Mouse (Mus musculus) brain, embryonic 18.5 days (tissue): ENCODE measurements around the gene Lrrc4.

Experiments used
- DNase-seq: peaks from one replicate; pipeline ENCODE4 v3.0.0-alpha.2; 2012; ENCODE audit warnings: low read depth, low spot score

The Lrrc4 gene

DNA sequence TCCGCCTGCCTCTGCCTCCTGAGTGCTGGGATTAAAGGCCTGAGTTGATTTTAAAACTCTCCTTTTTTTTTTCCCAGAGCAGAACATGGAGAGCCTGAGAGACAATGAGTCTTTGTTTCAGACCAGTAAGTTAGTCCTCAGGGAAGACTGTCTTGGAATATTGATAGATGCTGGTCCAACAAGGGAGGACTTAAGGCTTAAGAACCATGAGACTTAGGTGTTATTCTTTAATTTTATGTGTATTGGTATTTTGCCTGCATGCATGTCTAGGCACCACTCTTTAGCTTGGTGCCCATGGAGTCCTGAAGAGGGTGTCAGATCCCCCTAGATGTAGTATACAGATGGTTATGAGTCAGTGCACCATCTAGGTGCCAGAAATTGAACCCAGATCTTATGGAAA, 156.9 kb downstream of the Lrrc4 start:
- DNase-seq, result no peak

DNA sequence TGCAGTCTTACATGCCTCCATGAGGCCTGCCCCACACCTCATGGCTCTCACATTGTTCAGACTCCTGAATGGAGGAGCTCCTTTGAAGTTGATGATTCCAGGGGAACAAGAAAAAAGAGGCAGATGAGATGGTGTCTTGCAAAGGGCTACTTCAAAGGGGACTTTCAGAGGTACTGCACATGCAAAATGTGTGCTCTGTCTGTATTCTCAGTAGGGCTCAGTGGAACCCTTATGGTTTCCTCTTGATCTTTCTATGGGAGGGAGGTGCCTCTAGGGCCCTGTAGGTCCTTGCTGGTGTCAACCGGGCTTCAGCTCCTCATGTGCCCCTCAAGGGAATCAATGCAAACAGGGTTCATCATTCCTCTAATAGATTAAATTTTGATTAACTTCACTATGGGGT, 159.2 kb downstream of the Lrrc4 start:
- DNase-seq, result no peak

DNA sequence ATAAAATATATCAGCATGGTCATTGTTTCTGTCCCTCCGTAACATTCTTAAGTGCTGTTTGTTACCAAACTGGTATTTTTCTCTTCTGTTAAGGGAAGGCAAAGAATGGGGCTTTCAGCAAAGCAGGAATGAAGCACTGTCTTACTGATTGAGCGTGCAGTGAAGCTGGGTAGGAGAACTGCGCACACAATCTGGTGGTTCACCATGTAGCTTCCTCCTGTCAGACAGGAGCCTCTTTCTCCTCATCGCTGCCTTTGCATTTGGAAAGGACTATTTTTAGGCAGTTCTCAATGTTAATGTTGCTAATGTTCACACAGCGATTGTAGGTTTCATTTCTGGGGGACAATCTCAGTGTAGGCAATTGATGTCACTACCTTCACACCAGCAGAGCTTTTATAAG, 162.3 kb downstream of the Lrrc4 start:
- no peak for DNase-seq

DNA sequence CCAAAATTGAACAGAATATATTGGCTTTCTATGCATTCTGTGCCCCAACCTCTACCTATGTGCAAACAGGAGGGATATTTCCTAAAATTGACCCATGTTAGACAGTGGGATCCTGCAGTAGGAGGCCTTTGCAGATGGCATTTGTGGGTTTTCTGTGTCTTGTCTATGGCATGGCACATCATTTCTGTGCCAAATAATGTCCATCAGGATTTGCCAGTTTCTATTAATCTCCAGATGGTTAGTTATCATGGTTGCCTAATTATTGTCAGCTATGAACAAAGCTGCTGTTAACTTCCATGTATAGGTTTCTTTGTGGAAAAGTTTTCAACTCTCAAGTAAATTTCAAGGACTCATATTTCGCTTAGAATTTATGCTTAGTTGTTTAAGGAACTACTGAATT, 164.0 kb downstream of the Lrrc4 start:
- no peak for DNase-seq

DNA sequence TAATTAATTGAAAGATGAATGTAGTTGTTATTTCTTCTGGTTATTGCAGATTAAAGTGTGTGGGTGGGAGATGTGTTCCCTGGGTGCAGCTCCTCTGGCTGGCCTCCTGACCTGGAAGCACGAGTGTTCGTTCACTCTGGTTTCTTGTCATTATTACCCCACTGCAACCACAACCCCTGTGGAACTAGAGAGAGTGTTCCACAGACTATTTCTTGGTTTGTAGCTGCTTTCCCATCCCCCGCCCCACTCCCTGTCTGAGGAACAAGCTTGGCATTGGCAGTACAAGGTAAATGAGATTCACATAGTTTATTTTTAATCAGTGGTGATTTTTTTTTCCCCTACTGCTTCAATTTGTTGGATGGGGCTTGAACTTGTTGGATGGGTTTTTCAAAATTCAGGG, 166.8 kb downstream of the Lrrc4 start:
- DNase-seq, result no peak

DNA sequence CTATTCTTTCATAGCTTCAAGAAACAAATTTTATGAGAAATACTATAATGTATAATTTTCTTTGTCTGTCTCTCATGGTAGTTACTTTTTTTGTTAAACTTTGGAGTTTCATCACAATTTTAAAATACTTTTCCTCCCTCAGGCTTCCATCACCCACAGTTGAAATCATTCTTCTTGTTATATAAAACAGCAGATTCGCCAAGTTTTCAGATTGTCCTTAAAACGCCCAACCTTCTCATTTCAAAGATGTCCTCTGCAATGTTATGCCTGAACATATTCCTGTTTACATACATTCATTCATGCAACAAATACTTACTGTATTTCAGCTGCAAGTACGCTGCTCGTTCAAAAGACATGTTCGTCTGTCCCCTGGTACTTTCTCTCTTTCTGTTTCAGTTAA, 167.9 kb downstream of the Lrrc4 start:
- DNase-seq, result no peak

DNA sequence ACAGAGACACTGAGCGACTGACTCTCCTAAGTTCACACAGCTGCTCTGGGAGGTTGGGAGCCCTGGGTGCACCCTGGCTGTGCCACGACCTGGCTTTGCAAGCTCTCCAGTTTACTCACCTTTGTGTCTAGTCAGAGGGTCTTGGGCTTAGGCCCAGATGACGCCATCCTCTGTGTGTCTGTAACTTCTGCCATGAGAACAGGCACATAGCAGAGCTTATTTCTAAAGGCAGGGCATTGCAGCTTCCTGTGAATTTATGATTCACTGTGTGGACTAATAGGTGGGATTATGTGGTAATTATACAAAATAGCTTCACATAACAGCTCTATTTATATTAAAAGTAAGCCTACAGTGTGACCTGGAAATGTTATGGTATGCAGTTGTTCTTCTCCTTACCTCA, 168.5 kb downstream of the Lrrc4 start:
- DNase-seq, result no peak

DNA sequence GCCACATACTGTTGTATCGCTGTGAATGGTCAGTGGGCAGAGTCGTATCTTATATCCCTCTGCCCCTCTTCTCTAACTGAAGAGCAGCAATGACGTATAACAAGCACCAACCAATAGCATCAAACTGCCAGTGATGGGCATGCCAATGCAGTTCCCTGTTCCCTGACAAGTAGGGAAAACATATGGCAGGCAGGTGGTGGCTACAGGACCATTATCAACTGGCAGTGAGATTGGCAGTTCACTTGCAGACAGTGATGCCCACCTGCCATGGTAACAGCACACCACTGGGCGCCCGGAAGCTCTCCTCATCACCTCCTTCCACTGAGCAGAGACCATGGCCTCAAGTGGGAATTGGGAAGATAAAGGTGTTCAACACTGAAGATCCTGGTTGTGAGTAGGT, 175.0 kb downstream of the Lrrc4 start:
- DNase-seq, result no peak

DNA sequence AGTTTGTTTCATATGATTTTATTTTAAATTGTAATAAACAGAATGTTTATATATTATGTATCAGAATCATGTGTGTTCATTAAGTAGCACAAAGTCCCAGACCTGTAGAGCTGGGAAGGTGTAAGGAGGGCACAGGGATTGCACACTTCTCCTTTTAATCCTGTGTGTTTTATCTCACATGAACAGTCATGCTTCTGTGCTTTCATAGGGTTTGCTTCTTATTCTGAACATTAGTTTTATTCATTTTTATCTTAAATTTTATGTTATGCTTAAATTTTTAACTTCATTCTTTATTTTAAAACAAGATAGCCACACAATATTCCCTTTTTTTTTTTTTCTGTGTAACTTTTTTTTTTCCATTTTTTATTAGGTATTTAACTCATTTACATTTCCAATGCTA, 186.3 kb downstream of the Lrrc4 start:
- DNase-seq, result no peak

DNA sequence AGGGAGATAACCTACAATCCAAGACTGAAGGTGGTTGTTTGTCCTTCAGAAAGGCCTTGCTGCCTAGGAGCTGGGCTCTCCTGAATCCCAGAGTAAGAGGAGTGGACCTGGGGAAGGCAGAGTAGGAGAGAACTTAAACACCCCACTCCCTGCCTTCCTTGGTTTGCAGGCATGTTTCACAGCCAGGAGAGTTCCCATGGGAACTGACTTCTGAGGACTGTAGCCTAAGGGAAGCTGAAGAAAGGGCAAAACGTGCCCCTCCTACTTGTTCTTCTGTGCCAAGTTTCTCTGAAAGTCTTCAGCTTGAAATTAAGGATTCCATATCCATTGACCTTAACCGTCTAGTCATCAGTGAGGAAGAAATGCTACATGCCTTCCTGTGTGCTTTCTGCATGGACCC, 188.6 kb downstream of the Lrrc4 start:
- DNase-seq, result no peak

DNA sequence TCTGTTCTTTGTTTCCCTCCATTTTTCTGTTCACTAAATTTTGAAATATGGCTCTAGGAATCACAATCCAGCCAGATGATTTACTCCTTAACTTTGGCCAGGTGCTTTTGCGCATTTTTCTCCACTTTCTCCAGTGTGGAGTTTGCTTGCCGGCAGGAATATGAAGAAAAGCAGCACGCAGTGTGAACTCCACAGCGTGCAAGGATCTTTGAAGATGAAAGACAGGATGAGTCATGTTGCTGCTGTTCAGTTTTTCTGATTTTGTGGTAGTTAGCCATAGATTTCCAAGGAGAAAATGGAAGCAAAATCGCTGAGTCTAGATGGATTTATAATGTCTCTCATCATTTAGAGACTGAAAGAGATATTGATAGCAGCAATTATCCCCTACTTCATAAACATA, 191.5 kb downstream of the Lrrc4 start:
- DNase-seq, result no peak

DNA sequence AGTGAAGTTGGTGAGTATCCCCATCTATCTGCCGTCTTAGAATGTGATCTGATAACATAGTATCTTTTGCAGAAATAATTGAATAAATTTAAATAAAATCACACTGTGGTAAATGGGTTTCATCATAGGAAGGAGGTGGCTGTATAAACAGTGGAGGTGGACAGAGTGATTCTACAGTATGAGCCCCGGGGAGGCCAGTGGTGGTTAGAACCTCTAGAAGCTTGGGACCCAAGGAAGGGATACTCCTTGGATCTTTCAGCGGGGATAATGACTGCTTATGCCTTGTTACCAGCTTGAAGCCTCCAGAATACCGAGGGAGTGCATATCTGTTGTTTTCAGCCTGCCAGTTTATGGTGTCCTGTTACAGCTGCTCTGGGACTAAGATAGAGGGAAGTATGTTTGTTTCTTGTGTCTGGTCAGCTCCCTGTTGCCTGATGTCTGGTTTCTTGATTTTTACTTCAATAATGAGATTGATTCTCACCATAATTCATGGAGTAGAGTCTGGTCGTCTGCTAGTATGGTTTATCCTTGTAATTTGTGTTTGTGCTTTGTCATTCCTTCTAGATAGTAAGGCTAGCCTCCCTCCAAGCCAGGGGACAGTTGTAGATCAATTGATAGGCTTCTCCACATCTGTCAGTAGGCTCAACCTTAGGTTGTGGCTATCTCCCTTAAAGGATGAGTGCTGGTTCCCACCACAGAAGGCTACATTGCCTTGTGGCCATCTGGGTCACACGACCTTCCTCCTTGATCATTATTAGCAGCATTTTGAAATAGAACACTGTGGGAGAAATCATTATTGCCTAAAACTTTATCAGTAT, 195.8 kb downstream of the Lrrc4 start:
- no peak for DNase-seq

DNA sequence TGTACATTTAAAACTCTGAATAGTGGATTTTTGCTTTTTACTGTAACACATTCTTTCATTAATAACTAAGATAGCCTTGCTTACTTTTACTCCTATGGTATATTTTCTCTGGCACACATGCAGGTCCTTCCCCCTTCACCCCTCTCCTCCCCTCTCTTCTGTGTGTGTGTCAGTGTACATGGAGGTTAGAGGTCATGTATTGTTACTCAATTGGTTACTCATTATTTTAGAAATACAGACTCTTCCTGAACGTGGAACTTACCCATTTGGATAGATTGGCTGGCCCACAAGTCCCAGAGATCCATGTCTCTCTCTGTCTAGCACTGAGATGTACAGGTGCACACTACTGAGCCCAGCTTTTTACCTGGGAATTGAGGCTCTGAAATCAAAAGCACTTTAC, 196.5 kb downstream of the Lrrc4 start:
- DNase-seq, result no peak

DNA sequence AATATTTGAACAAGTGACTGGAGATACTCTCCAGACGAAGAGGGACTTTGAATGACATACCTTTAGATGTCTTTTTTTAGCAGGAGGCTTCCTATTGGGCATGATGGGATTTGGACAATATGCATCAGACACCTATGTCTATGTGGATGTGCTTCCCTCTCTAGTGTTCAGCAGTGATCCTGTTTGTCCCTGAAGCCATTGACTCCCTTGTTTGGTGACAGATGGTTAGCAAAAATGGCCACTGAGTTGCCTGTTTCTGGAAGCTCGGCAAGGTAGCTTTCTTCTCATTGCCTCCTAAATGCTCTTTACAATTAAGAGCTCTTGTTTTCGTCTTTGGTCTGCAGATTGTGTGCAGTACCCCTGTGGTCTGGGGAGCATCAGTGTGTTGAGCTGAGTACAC, 197.9 kb downstream of the Lrrc4 start:
- DNase-seq, result no peak

DNA sequence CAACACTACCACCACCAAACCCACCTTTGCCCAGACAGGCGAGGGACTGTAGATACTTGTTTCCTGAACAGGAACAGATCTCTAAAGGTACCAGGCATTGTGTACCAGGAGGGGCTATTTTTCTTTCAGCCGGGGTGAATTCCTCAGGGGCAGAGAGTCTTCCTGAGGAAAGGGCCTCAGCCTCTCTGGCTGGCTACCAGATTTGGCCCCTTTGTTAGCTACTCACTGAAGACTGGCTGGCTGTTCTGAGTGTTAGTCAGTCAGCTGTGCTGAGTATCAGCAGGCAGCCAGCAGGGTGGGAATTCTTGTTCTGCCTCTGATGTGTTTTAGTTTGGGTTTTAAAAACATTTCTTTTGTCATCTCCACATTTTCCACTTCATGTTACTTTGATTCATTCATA, 198.4 kb downstream of the Lrrc4 start:
- DNase-seq, result no peak

DNA sequence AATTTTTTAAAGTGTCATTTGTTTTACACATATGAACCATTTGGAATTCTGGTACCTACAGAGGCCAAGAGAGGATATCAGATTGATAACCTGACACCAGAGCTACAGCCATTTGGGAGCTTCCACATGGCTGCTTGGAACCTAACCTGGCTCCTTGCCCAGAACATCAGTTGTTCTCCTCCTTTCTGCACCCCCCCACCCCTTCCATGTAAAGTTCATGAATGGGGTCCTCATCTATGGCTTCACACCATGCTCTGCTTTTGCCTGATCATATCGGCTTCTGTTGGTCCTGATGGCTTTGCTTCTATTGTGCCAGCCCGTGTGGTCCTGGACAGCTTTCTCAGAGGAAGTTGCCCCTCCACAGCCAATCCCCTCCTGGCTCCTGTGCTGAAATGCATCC, 200.6 kb downstream of the Lrrc4 start:
- DNase-seq, result no peak

DNA sequence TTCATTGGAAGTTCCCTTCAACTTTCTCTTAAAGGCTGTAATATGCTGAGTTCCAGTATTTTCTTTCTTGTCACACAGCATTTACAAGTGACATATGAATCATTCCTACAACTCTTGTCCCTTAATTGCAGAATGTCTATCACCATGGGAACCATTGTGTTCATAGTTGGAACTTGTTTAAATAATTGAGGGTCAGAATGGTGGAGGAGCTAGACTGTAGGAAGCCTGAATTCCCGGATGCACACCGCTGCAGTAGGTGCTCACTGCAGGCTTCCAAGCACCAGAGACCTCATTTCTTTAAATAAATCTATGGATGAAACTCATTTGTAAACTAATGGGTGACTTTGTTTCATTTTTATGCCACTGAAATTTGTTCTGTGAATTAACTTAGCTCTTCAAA, 201.7 kb downstream of the Lrrc4 start:
- no peak for DNase-seq

DNA sequence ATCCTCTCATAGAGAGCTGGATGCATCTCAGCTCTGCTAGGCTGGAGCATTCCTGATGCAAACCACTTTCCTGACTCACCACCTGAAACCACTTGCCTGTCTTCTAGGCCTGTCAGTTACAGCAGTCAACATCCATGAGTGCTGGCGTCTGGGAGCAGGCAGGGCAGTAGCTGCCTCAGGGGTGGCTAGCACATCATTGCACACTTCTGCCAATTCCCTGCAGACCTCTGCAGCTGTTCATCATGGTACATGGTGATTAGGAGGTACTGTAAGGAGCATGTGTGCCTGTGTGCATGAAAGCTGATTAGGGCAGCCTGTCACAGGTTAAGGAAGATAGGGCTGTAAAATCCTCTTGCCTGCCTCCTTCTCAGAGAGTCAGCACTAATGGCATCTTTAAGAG, 203.1 kb downstream of the Lrrc4 start:
- DNase-seq, result no peak

DNA sequence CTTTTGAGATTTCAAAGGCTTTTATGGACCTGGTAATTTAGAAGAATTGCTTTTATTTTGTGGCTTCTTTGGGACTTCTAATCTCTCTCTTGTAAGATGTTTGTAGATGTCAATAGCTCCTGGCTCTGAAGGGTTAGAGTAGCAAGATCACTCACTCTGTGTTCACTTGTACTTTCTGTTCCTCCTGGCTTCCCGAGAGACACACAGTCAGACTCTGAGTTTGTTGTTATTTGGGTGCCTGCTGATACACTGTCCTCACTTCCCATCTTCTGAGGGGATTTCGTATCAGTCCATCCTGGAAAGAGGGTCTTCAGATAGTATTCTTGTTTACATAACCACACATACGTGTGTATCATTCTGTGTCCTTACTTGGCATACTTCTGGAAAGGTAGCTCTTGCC, 208.6 kb downstream of the Lrrc4 start:
- no peak for DNase-seq

DNA sequence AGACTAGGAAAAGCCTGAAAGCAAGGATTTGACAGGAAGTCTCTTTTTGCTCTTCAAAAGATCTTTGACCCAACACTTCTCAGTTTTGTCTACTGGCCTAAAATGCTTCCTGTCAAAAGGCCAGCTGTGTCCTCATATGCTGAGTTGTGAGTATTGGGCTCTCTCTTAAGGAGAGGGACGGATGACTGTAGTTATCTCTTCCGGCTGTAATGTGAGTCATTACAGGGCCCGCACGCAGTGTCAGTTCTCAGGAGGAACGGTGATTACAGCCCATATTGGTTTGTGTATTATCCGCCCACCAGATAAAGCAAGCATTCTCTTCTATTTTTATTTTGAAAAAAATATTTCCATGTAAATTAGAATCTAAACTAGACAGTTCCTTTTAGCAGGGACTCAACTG, 209.0 kb downstream of the Lrrc4 start:
- no peak for DNase-seq

DNA sequence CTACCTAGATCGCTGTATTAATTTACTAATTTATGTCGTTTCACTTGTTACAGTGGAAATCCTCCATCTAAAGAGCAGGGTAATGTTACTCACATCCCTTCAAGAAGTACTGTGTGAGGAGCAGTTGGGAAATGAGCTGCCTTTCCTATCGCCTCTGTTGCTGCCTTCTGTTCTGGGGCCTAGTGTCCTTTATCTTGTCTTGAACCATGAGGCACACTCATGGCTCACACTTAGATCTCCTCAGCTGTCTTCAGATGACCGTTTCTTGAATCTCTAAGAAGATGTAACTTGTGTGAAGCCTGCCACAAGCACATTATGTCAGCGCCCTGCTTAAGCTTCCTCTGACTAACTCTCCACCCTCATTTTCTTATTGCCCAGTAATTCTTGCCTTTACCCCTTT, 209.6 kb downstream of the Lrrc4 start:
- no peak for DNase-seq

DNA sequence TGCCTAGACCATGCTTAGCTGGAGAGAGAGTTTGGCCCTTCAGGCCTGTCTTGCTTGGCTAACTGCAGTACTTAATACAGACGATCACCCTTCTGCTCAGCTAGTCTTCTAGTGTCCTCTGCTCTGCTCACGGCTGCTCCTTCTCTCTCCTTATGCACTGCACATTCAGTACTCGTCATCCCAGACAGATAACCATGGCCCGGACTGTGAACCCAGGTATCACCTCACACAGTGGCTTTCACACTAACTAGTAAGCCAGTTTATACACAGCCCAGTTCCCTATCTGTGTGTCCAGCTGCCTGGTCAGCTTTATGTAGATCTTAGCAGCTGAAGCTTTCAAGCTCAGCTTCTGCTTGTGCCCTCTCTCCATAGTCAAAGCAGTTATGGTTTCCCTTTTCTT, 210.1 kb downstream of the Lrrc4 start:
- no peak for DNase-seq

DNA sequence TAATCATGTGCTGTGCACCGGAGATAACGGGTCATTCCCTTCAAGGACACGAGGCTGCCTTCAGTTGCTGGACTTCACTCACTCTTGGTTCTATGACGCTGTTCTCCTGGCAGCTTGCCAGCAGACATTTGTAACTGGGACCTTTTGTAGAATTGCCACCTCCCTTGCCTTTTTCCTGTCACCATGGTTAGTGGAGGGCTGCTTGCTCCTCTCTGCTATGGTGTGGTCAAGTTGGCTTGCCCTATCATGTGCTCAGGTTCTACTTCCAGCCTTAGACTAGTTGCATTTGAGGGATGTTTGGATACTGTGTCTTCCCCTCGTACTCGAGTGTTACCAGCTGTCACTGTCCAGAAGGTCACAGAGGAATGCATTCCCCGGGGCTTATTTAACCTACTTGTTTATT, 212.8 kb downstream of the Lrrc4 start:
- no peak for DNase-seq

DNA sequence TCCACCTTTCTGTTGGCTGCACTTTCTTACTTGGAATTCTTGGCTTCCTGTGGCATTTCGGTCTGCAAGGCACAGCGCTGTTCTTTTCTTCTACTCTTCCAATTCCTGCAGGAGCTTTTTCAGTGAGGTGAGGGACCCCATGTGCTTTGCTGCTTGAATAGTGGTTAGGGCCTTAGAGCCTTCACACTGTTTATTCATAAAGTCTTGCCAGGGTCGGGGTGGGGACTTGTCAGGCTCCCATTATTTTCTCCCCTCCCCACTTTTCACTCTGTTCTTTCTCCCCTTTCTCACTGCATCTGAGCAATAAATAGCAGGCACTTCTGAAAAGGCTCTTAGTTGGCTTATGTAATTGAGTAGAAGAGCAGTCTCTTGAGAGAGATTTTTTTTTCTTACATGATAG, 213.2 kb downstream of the Lrrc4 start:
- no peak for DNase-seq
